Mouse (Mus musculus) MEL (cell line): ENCODE measurements around the gene Gnaq. TPM values are rescaled to one million over a fixed set of nuclear protein-coding genes. Genes with fewer than 3 reads are reported as not detected.

ENCODE experiments used
- DNase-seq: peaks from one replicate; pipeline ENCODE4 v3.0.0; 2011; ENCODE audit warnings: low read depth, low spot score
- H3K27ac ChIP-seq: 2 replicates; pipeline ENCODE4 v1.5.1; 2012; ENCODE audit warnings: low read depth, mild to moderate bottlenecking, control low read depth, low read length, moderate library complexity; ENCODE audit not compliant: control insufficient read depth
- H3K27me3 ChIP-seq, 2 experiments: fragments of 150-350 bp in 1 of 2; sonication (generic) in 1 of 2; 2 replicates each; pipeline ENCODE4 v1.6.1; 2012; ENCODE audit warnings: low read length in 2 of 2, mild to moderate bottlenecking in 2 of 2, improper control_type of control experiment in 1 of 2, moderate library complexity in 1 of 2; ENCODE audit not compliant: insufficient read depth in 2 of 2, control insufficient read depth in 1 of 2
- H3K36me3 ChIP-seq, 2 experiments: 2 replicates each; pipeline ENCODE4 v1.6.1; 2012 to 2014; ENCODE audit warnings: low read length in 2 of 2, improper control_type of control experiment in 1 of 2, inconsistent platforms in 1 of 2, mild to moderate bottlenecking in 1 of 2; ENCODE audit not compliant: insufficient read depth in 2 of 2, control insufficient read depth in 1 of 2
- H3K4me1 ChIP-seq, 2 experiments: fragments of 150-350 bp in 1 of 2; sonication (generic) in 1 of 2; 2 replicates each; pipeline ENCODE4 v1.6.1; 2012; ENCODE audit warnings: low read length in 2 of 2, improper control_type of control experiment in 1 of 2, mild to moderate bottlenecking in 1 of 2; ENCODE audit not compliant: insufficient read depth in 2 of 2, control insufficient read depth in 1 of 2
- H3K4me3 ChIP-seq, 2 experiments: fragments of 150-350 bp in 1 of 2; sonication (generic) in 1 of 2; 2 replicates each; pipeline ENCODE4 v1.5.1; 2012; ENCODE audit warnings: low read depth in 2 of 2, low read length in 2 of 2, mild to moderate bottlenecking in 2 of 2, moderate library complexity in 2 of 2, control low read depth in 1 of 2, improper control_type of control experiment in 1 of 2; ENCODE audit not compliant: control insufficient read depth in 1 of 2, insufficient read depth in 1 of 2
- H3K79me2 ChIP-seq: 2 replicates; pipeline ENCODE4 v1.6.1; 2012; ENCODE audit warnings: mild to moderate bottlenecking, low read length, moderate library complexity; ENCODE audit not compliant: control insufficient read depth, poor library complexity, insufficient read depth
- H3K9ac ChIP-seq: 2 replicates; pipeline ENCODE4 v1.6.1; 2012; ENCODE audit warnings: low read depth, mild to moderate bottlenecking, control low read depth, low read length, moderate library complexity; ENCODE audit not compliant: control insufficient read depth, poor library complexity, severe bottlenecking
- H3K9me3 ChIP-seq: fragments of 150-350 bp; sonication (generic); replicated peaks from 2 replicates; pipeline ENCODE4 v1.6.1; 2012; ENCODE audit warnings: mild to moderate bottlenecking, low read length, improper control_type of control experiment, moderate library complexity; ENCODE audit not compliant: insufficient read depth
- CHD2 ChIP-seq: IDR thresholded peaks from 2 replicates; pipeline ENCODE4 v1.6.1; 2011; ENCODE audit warnings: low read length, improper control_type of control experiment
- ETS1 ChIP-seq: IDR thresholded peaks from 2 replicates; pipeline ENCODE4 v1.6.1; 2012; ENCODE audit warnings: low read depth, mild to moderate bottlenecking, inconsistent platforms, low read length, improper control_type of control experiment, moderate library complexity
- JUND ChIP-seq: IDR thresholded peaks from 2 replicates; pipeline ENCODE4 v1.6.1; 2011; ENCODE audit warnings: low read depth, mild to moderate bottlenecking, improper control_type of control experiment, low read length
- KAT2A ChIP-seq: conservative IDR thresholded peaks from 2 replicates; pipeline ENCODE4 v1.6.1; 2012; ENCODE audit warnings: low read depth, low read length, improper control_type of control experiment, inconsistent platforms
- MAFK ChIP-seq: IDR thresholded peaks from 2 replicates; pipeline ENCODE4 v1.6.1; 2011; ENCODE audit warnings: low read depth, mild to moderate bottlenecking, low read length, improper control_type of control experiment, borderline replicate concordance
- MAX ChIP-seq: IDR thresholded peaks from 2 replicates; pipeline ENCODE4 v1.6.1; 2011; ENCODE audit warnings: low read length, improper control_type of control experiment
- MEF2A ChIP-seq: IDR thresholded peaks from 2 replicates; pipeline ENCODE4 v1.6.1; 2014; ENCODE audit warnings: low read depth, mild to moderate bottlenecking, inconsistent platforms, low read length, improper control_type of control experiment; ENCODE audit not compliant: poor library complexity, insufficient replicate concordance, severe bottlenecking; ENCODE audit errors: extremely low read depth
- MXI1 ChIP-seq: IDR thresholded peaks from 2 replicates; pipeline ENCODE4 v1.6.1; 2011; ENCODE audit warnings: mild to moderate bottlenecking, low read depth, low read length, improper control_type of control experiment
- POLR2A ChIP-seq, 2 experiments: IDR thresholded peaks; 2 replicates each; pipeline ENCODE4 v1.6.1; 2011 to 2012; ENCODE audit warnings: low read length in 2 of 2, mild to moderate bottlenecking in 2 of 2, control low read depth in 1 of 2, improper control_type of control experiment in 1 of 2, low read depth in 1 of 2, moderate library complexity in 1 of 2; ENCODE audit not compliant: control insufficient read depth in 1 of 2, insufficient read depth in 1 of 2, poor library complexity in 1 of 2
- POLR2AphosphoS5 ChIP-seq: IDR thresholded peaks from 2 replicates; pipeline ENCODE4 v1.6.1; 2012; ENCODE audit warnings: low read depth, borderline replicate concordance, mild to moderate bottlenecking, inconsistent platforms, low read length, moderate library complexity, mixed read lengths
- RAD21 ChIP-seq: IDR thresholded peaks from 2 replicates; pipeline ENCODE4 v1.6.1; 2011; ENCODE audit warnings: mild to moderate bottlenecking, low read depth, low read length, improper control_type of control experiment
- SMC3 ChIP-seq: IDR thresholded peaks from 2 replicates; pipeline ENCODE4 v1.6.1; 2011; ENCODE audit warnings: low read depth, low read length, improper control_type of control experiment
- TBP ChIP-seq: IDR thresholded peaks from 2 replicates; pipeline ENCODE4 v1.8.0; 2011; ENCODE audit warnings: low read depth, low read length, improper control_type of control experiment
- TCF12 ChIP-seq: IDR thresholded peaks from 2 replicates; pipeline ENCODE4 v1.6.1; 2014; ENCODE audit warnings: low read depth, mild to moderate bottlenecking, inconsistent platforms, low read length, improper control_type of control experiment, moderate library complexity
- USF1 ChIP-seq: IDR thresholded peaks from 2 replicates; pipeline ENCODE4 v1.6.1; 2014; ENCODE audit warnings: low read depth, mild to moderate bottlenecking, inconsistent platforms, low read length, improper control_type of control experiment, moderate library complexity
- USF2 ChIP-seq, 2 experiments: IDR thresholded peaks; 2 replicates each; pipeline ENCODE4 v1.6.1; 2011 to 2012; ENCODE audit warnings: improper control_type of control experiment in 2 of 2, low read length in 2 of 2, borderline replicate concordance in 1 of 2, inconsistent platforms in 1 of 2, low read depth in 1 of 2, mild to moderate bottlenecking in 1 of 2; ENCODE audit not compliant: insufficient read depth in 1 of 2
- ZC3H11A ChIP-seq: IDR thresholded peaks from 2 replicates; pipeline ENCODE4 v1.6.1; 2012; ENCODE audit warnings: low read depth, mild to moderate bottlenecking, inconsistent platforms, low read length, improper control_type of control experiment
- ZNF384 ChIP-seq: IDR thresholded peaks from 2 replicates; pipeline ENCODE4 v1.6.1; 2012; ENCODE audit warnings: low read depth, mild to moderate bottlenecking, inconsistent platforms, low read length, improper control_type of control experiment
- polyA plus RNA-seq, 2 experiments: library from polyadenylated mRNA; stranded (reverse) in 1 of 2; unstranded in 1 of 2; fragments of >175 nt in 1 of 2; fragments of >200 nt in 1 of 2; gene quantifications; 2 replicates each; pipeline versions ENCODE4 v1.2.1 to v1.2.4; 2012; ENCODE audit warnings: low replicate concordance in 2 of 2, low read depth in 1 of 2; ENCODE audit not compliant: insufficient read length in 2 of 2, insufficient read depth in 1 of 2, missing spikeins in 1 of 2
- total RNA-seq: library from RNA; depleted of rRNA; stranded (reverse); fragments of 300-350 nt; gene quantifications from 2 replicates; pipeline ENCODE4 v1.2.3, GENCODE M21; 2012

The Gnaq gene
- total and polyA plus RNA-seq, 3 experiments, result not detected

DNA sequence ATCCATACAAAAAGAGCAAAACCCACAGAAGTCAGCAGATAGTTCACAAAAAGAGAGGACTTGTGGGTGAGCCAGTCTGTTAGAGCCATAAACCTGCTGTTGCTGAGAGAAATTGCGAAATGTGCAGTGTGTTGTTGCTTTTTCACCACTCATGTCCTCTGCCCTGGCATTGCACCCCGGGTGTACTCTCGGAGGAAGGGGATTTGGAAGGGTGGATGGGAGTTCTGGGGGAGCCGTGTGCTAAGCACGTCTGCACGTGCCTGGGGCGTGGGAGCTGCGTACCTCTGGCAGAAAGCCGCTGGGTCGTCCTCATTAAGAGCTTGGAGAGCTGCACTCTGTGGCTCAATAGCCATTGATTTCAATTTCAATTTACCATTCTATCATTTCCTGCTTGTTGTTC is 234.6 kb downstream of the Gnaq start:
- H3K27ac ChIP-seq, result no peak overlapping the region
- TF ChIP-seq USF2 (IDR thresholded peaks at IDR 0.05; ENCODE audit: borderline replicate concordance in 1 of 2, insufficient read depth in 1 of 2, low read depth in 1 of 2, low read length in 2 of 2), result no peak
- no peak overlapping the region for H3K9ac ChIP-seq
- no peaks in the 10 kb centered on the region for H3K9me3 ChIP-seq
- no peak for DNase-seq
- peaks cover 3 to 18% of the 10 kb centered on the region in 2 experiments for H3K27me3 ChIP-seq
- no peaks in the 10 kb centered on the region for H3K4me1 ChIP-seq
- H3K4me3 ChIP-seq, result no peak overlapping the region
- no peaks in the 10 kb centered on the region for H3K36me3 ChIP-seq
- no peaks in the 10 kb centered on the region for H3K79me2 ChIP-seq

DNA sequence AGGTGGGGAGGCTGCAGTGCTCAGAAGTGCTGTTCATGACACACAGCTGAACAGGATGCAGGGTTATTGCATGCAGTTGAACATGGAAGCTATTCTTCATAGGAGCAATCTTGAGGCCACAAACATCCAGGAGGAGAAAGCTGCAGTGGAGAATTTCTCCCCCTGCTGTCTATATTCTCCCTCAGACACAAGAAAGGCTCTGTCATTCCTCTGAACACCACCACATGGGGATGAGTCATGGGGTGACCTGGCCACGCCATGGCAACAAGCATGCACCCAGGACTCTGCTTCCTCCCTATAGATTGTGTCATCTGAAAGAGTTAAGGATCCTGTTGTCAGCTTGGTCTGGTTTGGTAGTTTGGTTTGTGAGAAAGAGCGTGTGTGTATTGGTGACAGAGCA is 239.0 kb downstream of the Gnaq start:
- Histone ChIP-seq H3K27ac (no peak overlapping the region), H3K9me3 (no peaks in the 10 kb centered on the region), H3K9ac (no peak overlapping the region), H3K79me2 (no peaks in the 10 kb centered on the region), H3K27me3 (peaks cover 3 to 12% of the 10 kb centered on the region in 2 experiments; a peak in 3 of 4 replicates)
- TF ChIP-seq CHD2, result no peak
- TF ChIP-seq ZC3H11A, result no peak
- TF ChIP-seq MAX, result no peak
- TF ChIP-seq MAFK, result no peak
- no peak for TF ChIP-seq MXI1
- TF ChIP-seq USF1, result no peak
- no peak for TF ChIP-seq RAD21
- no peak for TF ChIP-seq TBP
- no peak for TF ChIP-seq POLR2A (IDR thresholded peaks at IDR 0.05; ENCODE audit: control insufficient read depth in 1 of 2, insufficient read depth in 1 of 2, low read depth in 1 of 2, low read length in 2 of 2, poor library complexity in 1 of 2)
- TF ChIP-seq KAT2A, result no peak
- no peak for TF ChIP-seq MEF2A
- TF ChIP-seq ZNF384, result no peak
- TF ChIP-seq ETS1, result no peak
- no peak for TF ChIP-seq JUND
- no peak for TF ChIP-seq SMC3
- no peak for TF ChIP-seq POLR2AphosphoS5
- TF ChIP-seq TCF12, result no peak
- TF ChIP-seq, all 39 proteins: peak for 0
- H3K4me1 ChIP-seq, result no peaks in the 10 kb centered on the region
- no peak overlapping the region for H3K4me3 ChIP-seq
- no peak for DNase-seq
- no peaks in the 10 kb centered on the region for H3K36me3 ChIP-seq
